Mouse (Mus musculus): ENCODE measurements around the gene Sun2.
A peak's percentile ranks its signal among the peaks of the same experiment; 100 is the strongest.

Gene Sun2

GRCm38 (mm10) chr15:79725190-79725789 is 17.0 kb downstream of the Sun2 start:
- no peak for DNase-seq (ENCODE audit: low spot score)

- no peak for DNase-seq (ENCODE audit: low spot score)
Observed at GRCm38 (mm10) chr15:79723439-79723838, 18.9 kb downstream of the Sun2 start.

GRCm38 (mm10) chr15:79720796-79721195 is 21.5 kb downstream of the Sun2 start:
- DNase-seq (ENCODE audit: low spot score), result no peak

- no peak for DNase-seq (ENCODE audit: low spot score)
Observed at GRCm38 (mm10) chr15:79720267-79720666, 22.1 kb downstream of the Sun2 start.

GRCm38 (mm10) chr15:79716710-79717109 is 25.6 kb downstream of the Sun2 start:
- no peak for DNase-seq (ENCODE audit: low spot score)

GRCm38 (mm10) chr15:79715646-79716045 is 26.7 kb downstream of the Sun2 start:
- DNase-seq (ENCODE audit: low spot score), result no peak

- no peak for DNase-seq (ENCODE audit: low spot score)
Observed at GRCm38 (mm10) chr15:79708229-79708822, 34.0 kb downstream of the Sun2 start.

- DNase-seq (ENCODE audit: low spot score), result no peak
Observed at GRCm38 (mm10) chr15:79706603-79707214, 35.6 kb downstream of the Sun2 start.

- no peak for DNase-seq (ENCODE audit: low spot score)
Observed at GRCm38 (mm10) chr15:79697558-79698187, 44.7 kb downstream of the Sun2 start.

GRCm38 (mm10) chr15:79697011-79697410 is 45.3 kb downstream of the Sun2 start:
- no peak for DNase-seq (ENCODE audit: low spot score)

GRCm38 (mm10) chr15:79696508-79696907 is 45.8 kb downstream of the Sun2 start:
- DNase-seq (ENCODE audit: low spot score), result no peak

- no peak for DNase-seq (ENCODE audit: low spot score)
Observed at GRCm38 (mm10) chr15:79695516-79695915, 46.8 kb downstream of the Sun2 start.

- no peak for DNase-seq (ENCODE audit: low spot score)
Observed at GRCm38 (mm10) chr15:79694512-79694911, 47.8 kb downstream of the Sun2 start.

- no peak for DNase-seq (ENCODE audit: low spot score)
Observed at GRCm38 (mm10) chr15:79693740-79694139, 48.6 kb downstream of the Sun2 start.

- no peak for DNase-seq (ENCODE audit: low spot score)
Observed at GRCm38 (mm10) chr15:79692334-79692733, 50.0 kb downstream of the Sun2 start.

GRCm38 (mm10) chr15:79691023-79691508 is 51.3 kb downstream of the Sun2 start:
- peak; percentile 78 for DNase-seq (ENCODE audit: low spot score)

- peak; percentile 99 for DNase-seq (ENCODE audit: low spot score)
Observed at GRCm38 (mm10) chr15:79690426-79691022, 51.8 kb downstream of the Sun2 start, which contains the start of gene Gtpbp1. TSS of gene Gtpbp1 (plus strand) at chr15:79690845.

- no peak for DNase-seq (ENCODE audit: low spot score)
Observed at GRCm38 (mm10) chr15:79689662-79690425, 52.5 kb downstream of the Sun2 start.

- no peak for DNase-seq (ENCODE audit: low spot score)
Observed at GRCm38 (mm10) chr15:79688268-79688956, 53.9 kb downstream of the Sun2 start.

GRCm38 (mm10) chr15:79687646-79688267 is 54.6 kb downstream of the Sun2 start, which contains the start of gene Josd1:
TSS of gene Josd1 (minus strand) at chr15:79687919.
- peak; percentile 96 for DNase-seq (ENCODE audit: low spot score)

Data from testis, postnatal 14 days (tissue).